Mouse (Mus musculus): ENCODE measurements around the gene Zdhhc20. TPM values are rescaled to one million over a fixed set of nuclear protein-coding genes. Genes with fewer than 3 reads are reported as not detected.

Zdhhc20 gene
- 1 to 10 TPM; 6.7 to 8.3 TPM for total RNA-seq (2021)
- polyA plus RNA-seq (2012; rRNA removed) = 3.3 and 5.5 TPM in 2 replicates
- long read RNA-seq, full-length matches to known transcripts = 1 of 9 reads
- long read RNA-seq, partial matches to known transcripts = 0 of 9 reads
- long read RNA-seq, other reads (novel, unspliced or antisense) = 8 of 9 reads

- Histone ChIP-seq H3K27ac (peak within 1 kb of the TSS; percentile 84), H3K79me2 (replicated peaks; ENCODE audit: control insufficient read depth, insufficient read depth, low read length) (no peaks in the 10 kb centered on the region; the same call in 1 of the 2 replicates), H3K4me1 (ENCODE audit: control insufficient read depth, insufficient read depth, low read length) (peaks cover 3% of the 10 kb centered on the region), H3K36me3 (ENCODE audit: control insufficient read depth, insufficient read depth, low read length) (peaks cover 9% of the 10 kb centered on the region; the same call in 1 of the 2 replicates), H3K27me3 (ENCODE audit: control insufficient read depth, insufficient read depth, low read length) (no peaks in the 10 kb centered on the region), H3K9ac (ENCODE audit: low read depth, low read length) (peak within 1 kb of the TSS; percentile 87), H3K4me3 (peak within 1 kb of the TSS; percentile 98)
- intact Hi-C loops (cut with DNase I) = loop anchor here (2.0 kb wide), 1 partner anchor 17 kb away; no protein-coding TSS in a partner anchor
- 4% methylated on average over 63 of the region's 65 CpGs for WGBS
- peak; percentile 95 to 96 for DNase-seq
- TF ChIP-seq EP300 (IDR thresholded peaks at IDR 0.05; ENCODE audit: insufficient read depth, low read depth, low read length) (0 out of 2 replicates have a peak, but pooled peaks have one; percentile 24), POLR2A (IDR thresholded peaks at IDR 0.05; ENCODE audit: insufficient read depth, low read depth, low read length) (peak; percentile 80), CTCF (IDR thresholded peaks at IDR 0.05) (no peak)
Measured at GRCm38 (mm10) chr14:57890011-57890842, at the start of gene Zdhhc20. TSS of gene Zdhhc20 (minus strand) at chr14:57890276.

GRCm38 (mm10) chr14:57937297-57937696, 47.2 kb upstream of the Zdhhc20 start:
- H3K4me1 ChIP-seq (ENCODE audit: control insufficient read depth, insufficient read depth, low read length) = no peaks in the 10 kb centered on the region
- no peak for DNase-seq
- 87% methylated on average over 6 of the region's 6 CpGs for WGBS
- TF ChIP-seq CTCF (IDR thresholded peaks at IDR 0.05) = no peak
- TF ChIP-seq POLR2A (IDR thresholded peaks at IDR 0.05; ENCODE audit: insufficient read depth, low read depth, low read length) = no peak
- no peak for TF ChIP-seq EP300 (IDR thresholded peaks at IDR 0.05; ENCODE audit: insufficient read depth, low read depth, low read length)
- no peaks in the 10 kb centered on the region for H3K79me2 ChIP-seq (replicated peaks; ENCODE audit: control insufficient read depth, insufficient read depth, low read length)
- no peak overlapping the region for H3K27ac ChIP-seq
- H3K27me3 ChIP-seq (ENCODE audit: control insufficient read depth, insufficient read depth, low read length) = no peaks in the 10 kb centered on the region
- H3K36me3 ChIP-seq (ENCODE audit: control insufficient read depth, insufficient read depth, low read length) = no peaks in the 10 kb centered on the region
- intact Hi-C loops (cut with DNase I) = no loop called here
- H3K9ac ChIP-seq (ENCODE audit: low read depth, low read length) = no peak overlapping the region
- no peak overlapping the region for H3K4me3 ChIP-seq

GRCm38 (mm10) chr14:57934666-57935065, 44.6 kb upstream of the Zdhhc20 start:
- H3K27ac ChIP-seq = no peak overlapping the region
- H3K4me1 ChIP-seq (ENCODE audit: control insufficient read depth, insufficient read depth, low read length) = no peaks in the 10 kb centered on the region
- DNase-seq = no peak
- no peaks in the 10 kb centered on the region for H3K36me3 ChIP-seq (ENCODE audit: control insufficient read depth, insufficient read depth, low read length)
- H3K79me2 ChIP-seq (replicated peaks; ENCODE audit: control insufficient read depth, insufficient read depth, low read length) = no peaks in the 10 kb centered on the region
- no peak overlapping the region for H3K4me3 ChIP-seq
- H3K9ac ChIP-seq (ENCODE audit: low read depth, low read length) = no peak overlapping the region
- 95% methylated on average over 13 of the region's 13 CpGs for WGBS
- H3K27me3 ChIP-seq (ENCODE audit: control insufficient read depth, insufficient read depth, low read length) = no peaks in the 10 kb centered on the region
- intact Hi-C loops (cut with DNase I) = no loop called here
- TF ChIP-seq POLR2A (IDR thresholded peaks at IDR 0.05; ENCODE audit: insufficient read depth, low read depth, low read length) (no peak), CTCF (IDR thresholded peaks at IDR 0.05) (no peak), EP300 (IDR thresholded peaks at IDR 0.05; ENCODE audit: insufficient read depth, low read depth, low read length) (no peak)

- Histone ChIP-seq H3K4me1 (ENCODE audit: control insufficient read depth, insufficient read depth, low read length) (no peaks in the 10 kb centered on the region), H3K27me3 (ENCODE audit: control insufficient read depth, insufficient read depth, low read length) (no peaks in the 10 kb centered on the region), H3K9ac (ENCODE audit: low read depth, low read length) (no peak overlapping the region), H3K79me2 (replicated peaks; ENCODE audit: control insufficient read depth, insufficient read depth, low read length) (no peaks in the 10 kb centered on the region), H3K36me3 (ENCODE audit: control insufficient read depth, insufficient read depth, low read length) (no peaks in the 10 kb centered on the region), H3K4me3 (no peak overlapping the region), H3K27ac (no peak overlapping the region)
- 56% methylated on average over 7 of the region's 7 CpGs for WGBS
- no peak for TF ChIP-seq CTCF (IDR thresholded peaks at IDR 0.05)
- no peak for TF ChIP-seq POLR2A (IDR thresholded peaks at IDR 0.05; ENCODE audit: insufficient read depth, low read depth, low read length)
- TF ChIP-seq EP300 (IDR thresholded peaks at IDR 0.05; ENCODE audit: insufficient read depth, low read depth, low read length) = no peak
- intact Hi-C loops (cut with DNase I) = no loop called here
- no peak for DNase-seq
Measured at GRCm38 (mm10) chr14:57933608-57934007, 43.5 kb upstream of the Zdhhc20 start.

- H3K9ac ChIP-seq (ENCODE audit: low read depth, low read length) = no peak overlapping the region
- intact Hi-C loops (cut with DNase I) = no loop called here
- no peak overlapping the region for H3K4me3 ChIP-seq
- TF ChIP-seq POLR2A (IDR thresholded peaks at IDR 0.05; ENCODE audit: insufficient read depth, low read depth, low read length) (no peak), EP300 (IDR thresholded peaks at IDR 0.05; ENCODE audit: insufficient read depth, low read depth, low read length) (no peak), CTCF (IDR thresholded peaks at IDR 0.05) (no peak)
- H3K36me3 ChIP-seq (ENCODE audit: control insufficient read depth, insufficient read depth, low read length) = no peaks in the 10 kb centered on the region
- whole genome bisulfite sequencing = 59% methylated on average over 7 of the region's 7 CpGs
- DNase-seq = no peak
- H3K79me2 ChIP-seq (replicated peaks; ENCODE audit: control insufficient read depth, insufficient read depth, low read length) = no peaks in the 10 kb centered on the region
- no peaks in the 10 kb centered on the region for H3K4me1 ChIP-seq (ENCODE audit: control insufficient read depth, insufficient read depth, low read length)
- no peak overlapping the region for H3K27ac ChIP-seq
- H3K27me3 ChIP-seq (ENCODE audit: control insufficient read depth, insufficient read depth, low read length) = no peaks in the 10 kb centered on the region
Measured at GRCm38 (mm10) chr14:57932881-57933443, 42.9 kb upstream of the Zdhhc20 start.

All from heart, adult 2 months (tissue).